Mouse (Mus musculus): Measurements from ENCODE around the gene Fam72a. TPM values are rescaled to one million over a fixed set of nuclear protein-coding genes. Genes with fewer than 3 reads are reported as not detected.
A peak's percentile ranks its signal among the peaks of the same experiment; 100 is the strongest.

Fam72a gene
- under 1 TPM; 0.60 to 0.85 TPM for polyA plus RNA-seq (2017; shearing (Covaris generic))

DNA sequence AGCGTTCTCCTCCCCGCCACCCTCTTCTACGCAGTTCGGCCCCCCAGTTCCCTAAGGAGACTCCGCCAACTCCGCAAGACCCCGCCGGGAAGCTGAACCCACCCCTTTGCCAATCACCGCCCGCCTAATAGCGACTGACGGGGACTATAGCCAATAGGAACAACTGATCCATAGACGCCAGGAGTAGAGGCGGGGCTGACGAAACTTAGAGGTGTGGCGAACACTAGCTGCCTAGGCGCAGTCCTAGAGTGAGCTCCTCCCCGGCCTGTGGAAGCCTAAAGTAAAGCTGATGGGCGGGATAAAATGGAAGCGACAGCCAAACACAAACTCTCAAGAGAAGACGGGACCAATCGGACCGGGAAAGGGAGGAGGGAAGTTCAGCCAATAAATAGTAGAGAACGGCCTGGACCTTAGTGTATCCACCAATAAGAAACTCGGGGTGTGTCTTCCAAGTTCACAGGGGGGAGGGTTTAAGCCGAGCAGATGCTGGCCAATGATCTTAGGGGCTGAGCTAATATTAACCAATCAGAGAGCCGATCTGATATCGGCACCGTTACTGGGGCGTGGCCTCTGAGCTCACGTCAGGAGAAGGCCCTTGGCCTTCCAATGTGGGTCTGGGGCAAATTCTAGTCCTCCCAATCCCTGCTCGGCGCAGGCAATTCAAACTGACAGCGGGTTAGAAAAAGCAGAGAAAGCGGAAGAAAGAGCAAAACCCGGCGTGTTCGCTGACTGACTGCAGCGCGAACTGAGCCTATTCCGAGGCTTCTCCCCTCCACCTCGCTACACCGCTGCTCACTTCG is at the start of gene Fam72a, which contains the start of gene Srgap2:
TSS of gene Fam72a (plus strand) at position 623 of the 800 bp plus-strand sequence.
TSS of gene Srgap2 (minus strand) at position 72 of the 800 bp plus-strand sequence.
- ATAC-seq: peak; percentile 85

DNA sequence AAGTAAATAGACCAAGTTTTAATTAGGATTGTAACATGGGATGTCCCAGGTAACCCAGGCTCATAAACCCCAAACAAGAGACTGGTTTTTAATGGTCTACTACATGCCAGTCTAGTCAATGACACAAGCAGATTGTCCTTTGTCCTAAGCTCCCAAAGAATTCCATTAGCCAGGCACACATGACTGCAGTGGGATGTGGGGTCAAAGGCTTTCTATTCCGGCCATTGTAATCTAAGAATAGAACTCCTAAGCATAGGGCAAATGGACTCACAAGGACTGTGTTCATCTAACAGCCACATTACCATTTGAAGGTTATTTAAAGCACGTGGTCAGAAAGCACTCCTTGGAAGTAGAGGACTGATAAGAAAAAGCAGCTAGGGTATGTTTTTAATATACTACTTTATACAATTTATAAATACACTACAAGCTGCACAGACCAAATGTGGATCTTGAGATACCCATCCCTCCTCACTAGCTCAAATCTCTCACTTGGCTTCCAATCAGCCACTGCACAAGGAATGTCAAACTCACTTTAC is 48.9 kb upstream of the Fam72a start:
- ATAC-seq: no peak

DNA sequence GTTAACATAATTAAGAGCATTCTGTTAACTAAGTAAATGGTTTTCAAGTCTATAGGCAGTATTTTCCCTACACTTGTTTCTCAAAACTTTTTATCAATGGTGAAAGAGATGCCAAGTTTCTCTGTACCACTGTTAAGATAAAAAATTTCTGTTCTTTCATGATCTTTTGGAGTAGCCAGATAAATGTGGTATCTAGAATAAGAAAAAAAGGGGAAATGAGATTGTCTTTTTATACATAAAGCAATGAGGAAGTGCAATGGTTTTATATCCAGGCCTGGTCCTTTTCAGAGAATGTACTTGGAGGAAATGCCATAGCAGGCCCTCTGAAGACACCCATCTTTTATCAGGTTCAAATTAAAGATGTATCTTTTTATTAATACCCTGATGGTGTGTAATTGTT is 46.3 kb upstream of the Fam72a start:
- no peak for ATAC-seq

DNA sequence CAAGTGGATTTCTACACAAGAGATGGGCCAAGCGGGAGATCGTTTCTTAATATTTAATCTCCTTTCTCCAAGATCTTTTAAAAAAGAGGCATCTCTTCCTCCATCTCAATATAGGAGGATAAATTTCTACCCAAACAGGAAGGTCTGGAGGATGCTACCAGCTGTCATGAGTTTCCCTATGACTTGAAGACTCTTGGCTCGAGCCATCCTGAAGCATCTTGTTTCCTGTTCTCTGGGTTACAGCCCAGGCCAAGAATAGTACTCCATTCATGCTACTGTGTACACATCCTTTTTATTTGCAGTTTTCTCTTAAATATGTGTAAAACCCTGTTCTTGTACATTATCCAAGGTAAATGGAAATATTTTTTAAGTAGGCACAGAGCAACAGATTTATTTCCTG is 45.5 kb upstream of the Fam72a start:
- no peak for ATAC-seq

DNA sequence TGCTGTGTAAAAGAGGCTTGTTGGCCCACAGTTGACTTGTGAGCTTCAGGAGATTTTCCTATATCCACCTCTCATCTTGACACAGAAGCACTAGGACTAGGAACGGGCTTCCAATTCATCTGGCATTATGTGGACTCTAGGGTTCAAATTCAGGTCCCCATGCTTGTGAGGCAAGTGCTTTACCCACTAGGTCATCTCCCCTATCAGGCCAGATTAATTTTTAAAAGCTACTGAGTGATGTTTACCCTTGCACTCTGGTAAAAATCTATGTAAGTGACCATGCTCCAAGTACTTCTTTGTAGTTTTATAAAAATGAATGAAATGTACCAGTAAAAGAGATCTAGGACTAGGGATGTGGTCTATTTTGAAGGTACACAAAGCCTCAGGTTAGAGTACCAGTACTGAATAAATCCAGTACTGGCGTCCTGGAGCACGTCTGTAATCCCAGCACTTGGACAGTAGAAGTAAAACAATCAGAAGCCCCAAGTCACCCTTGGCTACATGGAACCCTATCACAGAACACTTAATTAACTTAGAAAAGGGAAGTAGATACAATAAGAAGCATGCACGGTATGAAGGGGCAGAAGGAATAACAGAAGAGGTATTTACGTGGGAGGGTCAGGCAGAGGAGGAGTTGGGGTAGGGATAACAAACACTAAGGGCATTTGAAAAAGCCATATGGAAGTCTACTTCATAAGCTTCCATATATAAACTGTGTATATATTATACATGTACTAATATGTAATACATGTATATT is 41.4 kb upstream of the Fam72a start:
- ATAC-seq: no peak

DNA sequence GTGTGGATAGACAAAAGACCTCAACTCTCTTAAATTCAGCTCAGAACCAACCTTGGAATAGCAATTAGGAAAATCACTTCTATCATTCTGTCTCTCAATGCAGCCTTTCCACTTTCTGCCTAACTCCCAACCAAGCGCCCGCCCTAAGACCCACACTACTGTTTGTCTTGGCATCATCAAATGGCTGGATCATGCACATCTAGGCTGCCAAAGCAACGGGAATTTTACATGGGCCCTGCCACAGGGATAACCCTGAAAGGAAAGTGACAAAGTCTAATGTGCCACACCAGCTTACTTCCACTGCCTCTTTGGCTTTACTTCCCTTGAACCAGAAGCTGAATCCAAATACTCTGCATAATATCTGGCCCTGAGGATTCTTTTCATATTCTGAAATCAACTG is 38.4 kb upstream of the Fam72a start:
- no peak for ATAC-seq

DNA sequence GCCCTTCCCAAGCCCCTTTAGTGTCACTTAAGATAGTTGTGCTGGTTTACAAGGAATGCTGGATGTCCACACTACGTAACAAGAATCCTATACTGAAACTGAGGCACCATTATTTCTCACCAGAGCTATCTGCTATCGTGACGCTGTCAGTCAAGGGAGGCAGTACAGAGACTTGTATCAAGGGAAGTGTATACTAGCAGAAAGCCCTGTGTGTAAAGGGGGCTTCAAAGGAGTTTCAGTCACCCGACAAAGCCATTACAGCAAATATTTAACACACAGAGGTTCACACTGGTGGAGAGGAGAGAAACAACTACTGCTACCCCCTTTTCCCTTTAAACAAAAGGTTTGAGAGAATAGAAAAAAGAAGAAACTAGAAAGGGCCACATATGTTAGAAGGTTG is 36.1 kb upstream of the Fam72a start:
- ATAC-seq: no peak

DNA sequence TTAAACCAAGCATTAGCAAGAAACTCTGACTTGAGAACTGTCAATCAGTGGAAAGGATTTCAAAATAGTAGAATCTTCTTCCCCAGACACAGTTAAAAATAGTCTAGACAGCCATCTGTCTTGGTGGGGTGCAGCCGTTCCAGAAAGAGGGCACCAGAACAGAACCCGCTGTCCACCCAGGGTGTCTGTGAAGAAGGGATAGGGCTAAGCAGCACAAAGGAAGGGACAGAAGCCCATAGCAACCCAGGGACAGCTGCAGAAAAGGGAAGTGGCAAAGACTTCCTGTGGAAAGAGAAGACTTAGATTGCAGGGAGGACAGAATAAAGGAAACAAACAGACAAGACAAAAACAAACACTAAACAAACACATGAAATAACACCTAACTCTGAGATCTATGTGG is 35.3 kb upstream of the Fam72a start:
- ATAC-seq: peak; percentile 57

DNA sequence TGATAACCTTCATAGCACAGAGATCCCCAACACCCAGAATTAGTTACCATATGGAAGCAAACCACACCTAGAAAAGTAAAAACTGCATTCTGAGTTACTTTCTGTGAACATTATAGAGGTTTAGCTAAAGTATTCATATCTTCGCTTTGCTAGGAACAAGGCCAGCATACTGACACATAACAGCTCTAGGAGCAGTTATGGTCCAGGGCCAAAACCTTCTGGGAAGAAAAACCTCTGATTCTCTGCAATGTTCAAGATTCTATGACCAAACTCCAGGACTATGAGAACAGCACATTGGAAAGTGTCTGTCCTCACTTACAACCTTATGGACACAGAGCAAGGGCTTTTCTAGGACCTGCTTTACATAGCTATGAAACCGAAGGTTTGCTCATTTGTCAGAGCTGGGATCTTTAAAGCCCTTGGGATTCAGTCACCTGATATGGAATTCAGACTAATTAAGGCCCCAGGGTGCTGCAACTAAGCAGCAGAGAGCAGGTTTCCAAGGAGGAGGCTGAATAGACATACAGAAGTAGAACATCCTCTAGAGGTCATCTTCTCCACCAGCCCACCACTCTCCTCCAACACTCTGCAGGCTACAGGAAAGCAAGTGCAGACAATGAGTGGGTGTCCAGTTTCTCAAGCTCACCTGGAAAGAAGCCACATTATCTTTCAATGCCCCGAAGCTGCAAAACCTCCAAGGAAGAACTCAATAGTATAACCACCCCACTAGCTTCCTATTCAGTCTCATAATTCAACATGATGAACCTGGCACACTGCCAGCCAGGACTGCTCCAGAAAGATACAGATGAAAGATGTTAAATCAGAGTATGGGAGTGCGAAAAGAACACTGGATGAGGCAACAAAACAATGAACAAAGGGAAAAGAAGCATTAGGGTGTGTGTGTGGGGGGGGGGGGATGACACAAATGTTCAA is 33.5 kb upstream of the Fam72a start:
- no peak for ATAC-seq

DNA sequence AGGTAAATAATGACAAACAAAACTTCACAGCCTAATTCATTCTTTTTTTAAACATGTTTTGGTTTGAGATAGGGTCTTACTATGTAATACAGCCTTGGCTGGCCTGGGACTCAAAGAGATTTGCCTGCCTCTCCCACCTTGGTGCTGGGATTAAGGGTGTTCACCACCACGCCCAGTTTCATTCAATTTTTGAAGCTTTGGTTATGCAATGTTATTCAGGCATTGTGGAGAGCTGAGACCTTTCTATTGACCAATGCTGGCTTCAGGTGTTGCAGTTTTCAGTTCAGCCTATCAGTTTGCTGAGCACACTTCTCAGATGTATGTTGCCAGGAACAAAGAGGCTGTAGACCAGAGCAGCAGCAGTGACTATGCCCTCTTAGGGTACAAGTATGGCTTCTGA is 29.5 kb upstream of the Fam72a start:
- no peak for ATAC-seq

DNA sequence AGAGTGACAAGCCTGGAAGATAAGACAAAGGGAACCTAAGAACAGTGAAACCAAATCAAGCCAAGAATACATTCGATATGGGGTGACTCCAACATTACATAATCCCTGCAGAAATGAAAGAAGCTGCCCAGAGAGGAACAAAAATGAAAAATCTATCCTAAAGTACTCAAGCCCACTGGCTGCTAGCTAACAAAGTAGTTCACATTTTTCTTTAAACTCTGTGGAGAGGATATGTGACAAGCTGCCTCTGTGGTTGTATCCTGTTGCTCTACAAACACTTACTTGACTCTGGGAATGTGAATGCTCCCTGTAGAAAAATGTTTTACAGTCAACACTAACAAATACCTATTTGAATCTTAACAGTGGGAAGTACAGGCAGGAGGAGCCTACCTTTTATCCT is 26.0 kb upstream of the Fam72a start:
- ATAC-seq: no peak

DNA sequence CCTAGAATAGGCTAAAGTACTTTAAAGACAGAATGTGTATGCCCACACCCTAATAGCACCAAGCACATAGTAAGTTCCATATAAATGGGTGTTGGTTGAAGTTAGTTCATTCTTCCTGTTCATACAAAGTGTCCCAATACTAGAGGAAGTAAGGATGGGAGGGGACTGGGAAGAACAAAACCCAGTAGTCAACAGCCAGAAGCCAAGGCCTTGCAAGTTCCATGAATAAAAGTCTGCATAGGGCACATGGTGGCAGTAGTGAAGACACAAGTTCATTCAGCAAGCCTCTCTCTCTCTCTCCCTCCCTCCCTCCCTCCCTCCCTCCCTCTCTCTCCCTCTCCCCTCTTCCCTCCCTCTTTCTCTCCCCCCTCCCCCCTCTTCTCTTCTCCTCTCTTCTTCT is 16.6 kb upstream of the Fam72a start:
- ATAC-seq: no peak

DNA sequence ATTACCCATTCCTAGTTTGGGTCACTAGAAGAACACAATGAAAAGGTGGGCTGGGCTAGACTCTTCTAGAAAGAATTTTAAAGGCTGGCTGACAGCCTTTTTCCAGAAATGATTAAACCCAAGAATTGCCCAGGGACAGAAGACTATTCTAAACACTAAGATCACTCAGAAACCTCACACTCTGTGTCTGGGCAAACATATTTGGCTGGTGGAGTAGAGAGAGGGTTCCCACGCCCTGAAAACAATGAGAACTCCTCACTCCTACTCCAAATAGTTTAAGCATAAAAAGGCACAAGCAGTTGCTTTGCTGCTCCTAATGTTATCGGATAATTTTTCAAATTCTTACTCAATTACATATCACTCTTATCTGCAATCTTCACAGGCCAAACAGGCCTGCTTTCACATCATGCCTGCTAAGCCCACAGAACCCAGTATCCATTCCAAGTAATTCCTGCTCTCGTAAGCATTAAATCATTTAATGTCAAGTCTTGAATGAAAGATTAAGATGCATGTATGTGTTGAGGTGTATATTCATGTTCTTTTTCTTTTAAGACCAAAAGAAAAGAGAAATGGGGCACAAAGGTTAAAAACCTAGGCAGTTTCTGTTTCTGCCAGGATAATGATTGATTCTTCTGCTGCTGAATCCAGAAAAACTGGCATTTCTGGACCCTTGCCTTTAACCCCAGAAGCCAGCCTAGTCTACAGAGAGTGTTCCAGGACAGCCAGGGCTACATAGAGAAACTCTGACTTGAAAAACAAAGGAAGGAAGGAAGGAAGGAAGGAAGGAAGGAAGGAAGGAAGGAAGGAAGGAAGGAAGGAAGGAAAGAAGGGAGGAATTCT is 15.8 kb upstream of the Fam72a start:
- no peak for ATAC-seq

DNA sequence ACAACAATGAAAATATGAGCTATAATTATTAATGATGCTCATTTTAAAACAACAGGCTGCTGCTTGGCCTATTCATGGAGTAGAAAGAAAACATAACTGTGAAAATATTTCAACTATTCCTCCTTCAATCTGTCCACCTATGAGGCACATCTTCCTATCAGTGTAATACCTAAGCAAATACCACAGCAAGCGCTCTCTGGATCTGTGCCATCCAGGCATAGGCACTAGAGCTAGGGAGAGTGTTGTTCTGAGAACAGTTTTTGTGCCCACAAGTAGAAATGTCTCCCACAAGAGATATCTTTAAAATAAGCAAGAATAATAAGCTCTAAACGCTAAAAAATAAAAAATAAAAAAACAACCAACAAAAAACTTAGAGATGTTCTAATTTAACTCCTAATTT is 14.6 kb upstream of the Fam72a start:
- no peak for ATAC-seq

DNA sequence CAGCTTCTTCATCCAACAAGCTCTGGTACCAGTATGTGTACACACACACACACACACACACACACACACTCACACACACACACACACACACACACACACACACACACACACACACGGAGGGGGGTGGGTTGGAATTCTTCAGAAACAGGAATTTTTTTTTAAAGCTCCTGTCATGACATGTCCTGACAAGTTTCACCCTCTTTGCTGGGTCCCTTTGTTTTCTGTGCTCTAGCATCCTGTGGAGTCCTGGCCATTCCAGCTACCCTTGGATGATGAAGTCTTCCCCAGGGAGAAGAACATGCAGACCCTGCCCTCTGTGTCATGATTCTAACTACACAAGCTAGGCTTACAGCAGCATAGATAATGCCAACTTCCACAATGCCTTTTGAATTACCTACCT is 13.5 kb upstream of the Fam72a start:
- ATAC-seq: no peak

DNA sequence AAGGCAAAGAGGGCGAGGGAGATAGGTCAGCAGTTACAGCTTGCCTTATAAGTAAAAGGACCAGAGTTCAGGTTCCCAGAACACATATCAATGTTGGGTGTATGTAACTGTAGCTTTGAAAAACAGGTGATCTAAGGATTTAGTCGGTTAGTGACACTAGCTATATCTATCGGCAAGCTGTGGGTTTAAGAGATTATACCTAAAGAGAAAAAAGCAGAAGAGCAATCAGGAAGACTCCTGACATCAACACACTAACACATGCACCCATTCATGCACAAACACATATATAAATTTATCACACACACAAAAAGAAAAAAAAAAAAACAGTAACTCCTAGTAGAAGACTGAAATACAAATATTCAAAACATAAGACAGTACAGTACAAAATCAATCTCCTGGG is 11.1 kb upstream of the Fam72a start:
- no peak for ATAC-seq

DNA sequence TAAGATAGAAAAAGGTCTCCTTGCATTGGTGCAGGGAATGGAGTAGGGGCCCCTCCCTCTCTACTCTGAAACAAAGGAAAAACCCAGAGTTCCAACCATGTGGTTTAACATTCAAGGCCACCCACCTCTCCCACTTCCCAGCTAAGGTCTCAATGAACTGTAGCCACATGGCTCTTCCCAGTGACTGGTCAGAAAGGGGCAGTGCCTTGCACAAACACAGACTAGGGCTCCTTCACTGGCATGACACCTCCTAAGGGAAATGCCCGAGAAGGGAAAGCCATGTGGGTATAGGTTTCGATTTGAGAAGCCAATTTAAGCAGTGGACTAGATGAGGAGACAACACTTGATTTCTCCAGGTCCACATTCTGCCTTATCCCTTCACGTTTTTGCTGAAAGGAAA is 3.9 kb upstream of the Fam72a start:
- ATAC-seq: no peak

DNA sequence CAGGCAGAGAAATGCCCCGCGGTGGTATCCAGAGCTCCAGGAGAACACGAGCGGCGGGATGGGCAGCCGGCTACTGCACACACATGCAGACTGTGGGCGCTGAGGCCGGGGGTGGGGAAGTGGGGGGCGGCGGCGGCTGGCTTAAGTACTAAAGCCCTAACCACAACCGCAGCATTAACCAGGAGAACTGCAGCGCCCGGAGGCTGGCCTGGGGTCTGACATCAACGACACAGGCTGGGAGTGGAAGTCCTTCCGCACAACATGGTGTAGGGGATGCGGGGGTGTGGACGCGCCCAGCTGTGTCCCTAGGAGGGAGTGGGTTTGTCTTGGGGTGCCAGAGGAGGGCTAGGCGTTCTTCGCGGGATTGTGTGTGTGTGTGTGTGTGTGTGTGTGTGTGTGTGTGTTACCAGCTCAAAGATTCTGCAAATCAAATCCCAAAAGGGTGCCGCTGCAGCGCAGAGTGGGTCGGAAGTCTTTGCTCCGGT is 2.6 kb upstream of the Fam72a start:
- ATAC-seq: no peak

DNA sequence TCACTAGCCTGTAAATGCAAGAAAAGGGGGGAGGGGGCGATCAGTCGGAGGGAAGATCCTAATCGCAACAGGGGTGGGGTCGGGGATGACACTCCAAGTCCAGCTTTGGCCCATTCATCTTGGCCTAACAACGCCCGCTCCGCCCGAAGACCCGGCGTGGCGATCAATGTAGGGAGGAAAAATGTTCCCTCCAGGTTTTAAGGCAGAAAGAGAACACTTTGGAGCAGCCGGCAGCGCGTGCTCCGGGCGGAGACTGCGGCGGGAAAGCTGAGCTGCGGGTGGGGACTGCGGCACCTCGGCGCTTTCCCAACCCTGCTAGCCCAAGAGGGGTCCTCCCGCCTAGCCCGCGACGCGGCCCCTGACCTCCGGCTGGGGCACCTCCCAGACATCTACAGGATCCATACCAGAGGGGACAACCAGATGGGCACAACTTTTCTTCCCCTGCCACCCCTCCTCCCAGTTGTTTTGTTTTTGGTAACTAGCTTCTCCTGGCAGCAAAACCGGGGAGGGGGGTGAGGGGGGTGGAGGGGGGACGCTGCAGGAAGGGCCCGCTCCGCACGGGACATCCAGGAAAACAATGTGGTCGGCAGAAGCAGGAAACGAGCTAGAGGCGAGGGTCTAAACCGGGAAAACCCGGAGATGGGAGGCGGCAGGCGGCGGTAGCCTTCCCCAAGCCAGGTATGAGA is 2.0 kb upstream of the Fam72a start:
- no peak for ATAC-seq

DNA sequence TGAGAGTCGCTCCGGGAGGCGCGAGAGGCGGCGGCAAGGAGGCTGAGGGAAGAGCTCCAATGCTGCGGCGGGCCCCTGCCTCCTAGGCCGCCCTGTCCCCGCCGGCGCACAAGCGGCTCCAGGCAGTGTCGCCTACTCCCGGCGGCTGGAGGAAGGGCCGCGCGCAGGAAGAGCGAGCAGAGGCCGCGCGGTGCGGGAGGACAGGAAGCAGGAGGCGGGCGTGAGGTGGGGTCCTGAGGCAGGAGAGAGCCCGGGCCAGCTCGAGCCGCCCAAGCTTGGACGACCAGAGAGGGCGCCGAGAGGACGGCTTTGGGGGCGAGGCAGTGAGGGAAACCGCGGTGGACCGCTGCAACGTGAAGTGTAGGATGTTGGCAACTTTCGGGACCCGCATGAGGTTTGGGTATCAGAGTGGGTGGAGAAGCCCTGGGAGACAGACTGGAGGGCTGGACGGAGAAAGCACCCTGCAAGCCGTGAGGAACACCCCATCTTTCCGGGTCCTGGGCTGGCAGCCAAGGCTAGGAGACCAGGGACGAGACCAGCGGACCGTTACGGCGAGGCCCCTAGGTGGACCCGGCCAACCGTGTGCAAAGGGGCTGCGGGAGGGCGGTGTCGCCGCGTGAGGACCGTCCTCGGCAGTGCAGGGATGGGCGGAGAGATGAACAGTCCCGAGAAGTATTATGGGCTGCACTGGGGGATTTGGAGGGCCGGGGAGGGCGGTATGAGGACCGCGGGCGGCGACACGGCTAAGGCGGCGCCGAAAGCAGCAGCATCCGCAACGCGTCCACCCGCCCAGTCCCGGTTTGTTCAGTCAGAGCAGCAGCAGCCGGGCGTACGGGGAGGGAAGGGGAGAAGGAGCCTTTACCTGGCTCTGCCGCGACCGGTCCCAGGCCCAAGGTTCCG is 1.1 kb upstream of the Fam72a start:
- ATAC-seq: peak; percentile 22
